Mouse (Mus musculus): ENCODE results near the gene Arhgap10. TPM values are rescaled to one million over a fixed set of nuclear protein-coding genes. Genes with fewer than 3 reads are reported as not detected.
A peak's percentile ranks its signal among the peaks of the same experiment; 100 is the strongest.

Gene Arhgap10
- polyA plus RNA-seq, 1 experiment from 2014 or later: 28.9 TPM

- Histone ChIP-seq H3K4me2 (ENCODE audit: low read depth, low read length) (no peak overlapping the region), H3K9ac (ENCODE audit: low read depth, low read length) (no peak overlapping the region), H3K27ac (ENCODE audit: low read length) (peak overlapping the region; percentile 85; the same call in 1 of the 2 replicates), H3K36me3 (ENCODE audit: control insufficient read depth, insufficient read depth, low read length) (no peaks in the 10 kb centered on the region), H3K4me3 (ENCODE audit: low read length) (no peak overlapping the region), H3K27me3 (replicated peaks; ENCODE audit: control insufficient read depth, insufficient read depth, low read length) (no peaks in the 10 kb centered on the region), H3K9me3 (ENCODE audit: control insufficient read depth, low read length) (no peaks in the 10 kb centered on the region), H3K4me1 (ENCODE audit: control insufficient read depth, insufficient read depth, low read length) (peaks cover 61% of the 10 kb centered on the region)
- ATAC-seq: no peak
- WGBS: 90% methylated on average over 6 of the region's 6 CpGs
These were observed 28.5 kb downstream of the Arhgap10 start for GRCm38 (mm10) chr8:77489235-77489634.

- WGBS: 32% methylated on average over 4 of the region's 4 CpGs
- H3K9me3 ChIP-seq (ENCODE audit: control insufficient read depth, low read length): no peaks in the 10 kb centered on the region
- peak; percentile 47 for ATAC-seq
- H3K9ac ChIP-seq (ENCODE audit: low read depth, low read length): no peak overlapping the region
- no peaks in the 10 kb centered on the region for H3K27me3 ChIP-seq (replicated peaks; ENCODE audit: control insufficient read depth, insufficient read depth, low read length)
- peaks cover 69% of the 10 kb centered on the region for H3K4me1 ChIP-seq (ENCODE audit: control insufficient read depth, insufficient read depth, low read length)
- H3K36me3 ChIP-seq (ENCODE audit: control insufficient read depth, insufficient read depth, low read length): no peaks in the 10 kb centered on the region
- peak overlapping the region; percentile 84 for H3K27ac ChIP-seq (ENCODE audit: low read length)
- H3K4me3 ChIP-seq (ENCODE audit: low read length): no peak overlapping the region
- no peak overlapping the region; the same call in 1 of the 2 replicates for H3K4me2 ChIP-seq (ENCODE audit: low read depth, low read length)
These were observed 29.5 kb downstream of the Arhgap10 start for GRCm38 (mm10) chr8:77488215-77488606.

- Histone ChIP-seq H3K36me3 (ENCODE audit: control insufficient read depth, insufficient read depth, low read length) (no peaks in the 10 kb centered on the region), H3K27me3 (replicated peaks; ENCODE audit: control insufficient read depth, insufficient read depth, low read length) (no peaks in the 10 kb centered on the region), H3K4me2 (ENCODE audit: low read depth, low read length) (no peak overlapping the region; the same call in 1 of the 2 replicates), H3K4me1 (ENCODE audit: control insufficient read depth, insufficient read depth, low read length) (peaks cover 67% of the 10 kb centered on the region), H3K27ac (ENCODE audit: low read length) (peak overlapping the region; percentile 84), H3K9me3 (ENCODE audit: control insufficient read depth, low read length) (no peaks in the 10 kb centered on the region), H3K9ac (ENCODE audit: low read depth, low read length) (no peak overlapping the region), H3K4me3 (ENCODE audit: low read length) (no peak overlapping the region)
- WGBS: 53% methylated on average over 10 of the region's 10 CpGs
- no peak for ATAC-seq
These were observed 30.1 kb downstream of the Arhgap10 start for GRCm38 (mm10) chr8:77487590-77488214.

GRCm38 (mm10) chr8:77486749-77487148, 31.0 kb downstream of the Arhgap10 start:
- Histone ChIP-seq H3K4me2 (ENCODE audit: low read depth, low read length) (no peak overlapping the region), H3K36me3 (ENCODE audit: control insufficient read depth, insufficient read depth, low read length) (no peaks in the 10 kb centered on the region), H3K4me3 (ENCODE audit: low read length) (no peak overlapping the region), H3K9ac (ENCODE audit: low read depth, low read length) (no peak overlapping the region), H3K27me3 (replicated peaks; ENCODE audit: control insufficient read depth, insufficient read depth, low read length) (no peaks in the 10 kb centered on the region), H3K27ac (ENCODE audit: low read length) (no peak overlapping the region), H3K4me1 (ENCODE audit: control insufficient read depth, insufficient read depth, low read length) (peaks cover 59% of the 10 kb centered on the region), H3K9me3 (ENCODE audit: control insufficient read depth, low read length) (no peaks in the 10 kb centered on the region)
- ATAC-seq: no peak
- 83% methylated on average over 2 of the region's 2 CpGs for WGBS

GRCm38 (mm10) chr8:77484817-77485216, 32.9 kb downstream of the Arhgap10 start:
- Histone ChIP-seq H3K36me3 (ENCODE audit: control insufficient read depth, insufficient read depth, low read length) (no peaks in the 10 kb centered on the region), H3K27ac (ENCODE audit: low read length) (no peak overlapping the region), H3K4me3 (ENCODE audit: low read length) (no peak overlapping the region), H3K9me3 (ENCODE audit: control insufficient read depth, low read length) (no peaks in the 10 kb centered on the region), H3K27me3 (replicated peaks; ENCODE audit: control insufficient read depth, insufficient read depth, low read length) (no peaks in the 10 kb centered on the region), H3K4me1 (ENCODE audit: control insufficient read depth, insufficient read depth, low read length) (peaks cover 44% of the 10 kb centered on the region), H3K9ac (ENCODE audit: low read depth, low read length) (no peak overlapping the region), H3K4me2 (ENCODE audit: low read depth, low read length) (no peak overlapping the region)
- WGBS: 72% methylated on average over 5 of the region's 5 CpGs
- no peak for ATAC-seq

GRCm38 (mm10) chr8:77484266-77484665, 33.5 kb downstream of the Arhgap10 start:
- no peaks in the 10 kb centered on the region for H3K36me3 ChIP-seq (ENCODE audit: control insufficient read depth, insufficient read depth, low read length)
- H3K4me3 ChIP-seq (ENCODE audit: low read length): no peak overlapping the region
- H3K27ac ChIP-seq (ENCODE audit: low read length): no peak overlapping the region
- H3K27me3 ChIP-seq (replicated peaks; ENCODE audit: control insufficient read depth, insufficient read depth, low read length): no peaks in the 10 kb centered on the region
- H3K4me2 ChIP-seq (ENCODE audit: low read depth, low read length): no peak overlapping the region
- H3K9ac ChIP-seq (ENCODE audit: low read depth, low read length): no peak overlapping the region
- no peaks in the 10 kb centered on the region for H3K9me3 ChIP-seq (ENCODE audit: control insufficient read depth, low read length)
- peaks cover 40% of the 10 kb centered on the region for H3K4me1 ChIP-seq (ENCODE audit: control insufficient read depth, insufficient read depth, low read length)
- 67% methylated on average over 7 of the region's 7 CpGs for WGBS
- no peak for ATAC-seq

- H3K4me2 ChIP-seq (ENCODE audit: low read depth, low read length): no peak overlapping the region
- H3K36me3 ChIP-seq (ENCODE audit: control insufficient read depth, insufficient read depth, low read length): no peaks in the 10 kb centered on the region
- no peak overlapping the region for H3K9ac ChIP-seq (ENCODE audit: low read depth, low read length)
- WGBS: 74% methylated on average over 4 of the region's 4 CpGs
- no peak overlapping the region for H3K27ac ChIP-seq (ENCODE audit: low read length)
- H3K4me3 ChIP-seq (ENCODE audit: low read length): no peak overlapping the region
- no peaks in the 10 kb centered on the region for H3K9me3 ChIP-seq (ENCODE audit: control insufficient read depth, low read length)
- H3K4me1 ChIP-seq (ENCODE audit: control insufficient read depth, insufficient read depth, low read length): peaks cover 40% of the 10 kb centered on the region
- H3K27me3 ChIP-seq (replicated peaks; ENCODE audit: control insufficient read depth, insufficient read depth, low read length): no peaks in the 10 kb centered on the region
- ATAC-seq: no peak
These were observed 34.1 kb downstream of the Arhgap10 start for GRCm38 (mm10) chr8:77483676-77484075.

GRCm38 (mm10) chr8:77481791-77482190, 36.0 kb downstream of the Arhgap10 start:
- H3K9ac ChIP-seq (ENCODE audit: low read depth, low read length): no peak overlapping the region
- H3K4me3 ChIP-seq (ENCODE audit: low read length): no peak overlapping the region
- ATAC-seq: no peak
- H3K27me3 ChIP-seq (replicated peaks; ENCODE audit: control insufficient read depth, insufficient read depth, low read length): no peaks in the 10 kb centered on the region
- no peak overlapping the region for H3K27ac ChIP-seq (ENCODE audit: low read length)
- no peak overlapping the region for H3K4me2 ChIP-seq (ENCODE audit: low read depth, low read length)
- H3K36me3 ChIP-seq (ENCODE audit: control insufficient read depth, insufficient read depth, low read length): no peaks in the 10 kb centered on the region
- peaks cover 34% of the 10 kb centered on the region for H3K4me1 ChIP-seq (ENCODE audit: control insufficient read depth, insufficient read depth, low read length)
- 53% methylated on average over 6 of the region's 6 CpGs for WGBS
- H3K9me3 ChIP-seq (ENCODE audit: control insufficient read depth, low read length): no peaks in the 10 kb centered on the region

GRCm38 (mm10) chr8:77479995-77480394, 37.8 kb downstream of the Arhgap10 start:
- H3K4me2 ChIP-seq (ENCODE audit: low read depth, low read length): no peak overlapping the region
- no peaks in the 10 kb centered on the region for H3K36me3 ChIP-seq (ENCODE audit: control insufficient read depth, insufficient read depth, low read length)
- no peak overlapping the region for H3K4me3 ChIP-seq (ENCODE audit: low read length)
- no peaks in the 10 kb centered on the region for H3K9me3 ChIP-seq (ENCODE audit: control insufficient read depth, low read length)
- ATAC-seq: no peak
- H3K27ac ChIP-seq (ENCODE audit: low read length): peak overlapping the region; percentile 34; the same call in 1 of the 2 replicates
- H3K27me3 ChIP-seq (replicated peaks; ENCODE audit: control insufficient read depth, insufficient read depth, low read length): no peaks in the 10 kb centered on the region
- no peak overlapping the region for H3K9ac ChIP-seq (ENCODE audit: low read depth, low read length)
- 82% methylated on average over 9 of the region's 9 CpGs for WGBS
- peaks cover 31% of the 10 kb centered on the region for H3K4me1 ChIP-seq (ENCODE audit: control insufficient read depth, insufficient read depth, low read length)

GRCm38 (mm10) chr8:77478913-77479273, 38.9 kb downstream of the Arhgap10 start:
- Histone ChIP-seq H3K9me3 (ENCODE audit: control insufficient read depth, low read length) (no peaks in the 10 kb centered on the region), H3K4me3 (ENCODE audit: low read length) (no peak overlapping the region), H3K36me3 (ENCODE audit: control insufficient read depth, insufficient read depth, low read length) (no peaks in the 10 kb centered on the region), H3K27ac (ENCODE audit: low read length) (peak overlapping the region; percentile 50; the same call in 1 of the 2 replicates), H3K27me3 (replicated peaks; ENCODE audit: control insufficient read depth, insufficient read depth, low read length) (no peaks in the 10 kb centered on the region), H3K9ac (ENCODE audit: low read depth, low read length) (no peak overlapping the region), H3K4me2 (ENCODE audit: low read depth, low read length) (no peak overlapping the region), H3K4me1 (ENCODE audit: control insufficient read depth, insufficient read depth, low read length) (peaks cover 28% of the 10 kb centered on the region)
- 29% methylated on average over 2 of the region's 2 CpGs for WGBS
- ATAC-seq: peak; percentile 82

All from intestine, embryonic 16.5 days (tissue).